Mouse (Mus musculus): ENCODE results near the gene Wdr74.
"Not testable (repeated sequence)": the region's sequence is repeated elsewhere in the genome, so short reads cannot be mapped to it uniquely, and the experiment has no call there.

The Wdr74 gene

GRCm38 (mm10) chr19:8715868-8716766 is 19.5 kb upstream of the Wdr74 start:
- no peak for DNase-seq (ENCODE audit: low spot score)

- DNase-seq (ENCODE audit: low spot score): no peak
These were observed 18.7 kb upstream of the Wdr74 start for GRCm38 (mm10) chr19:8716767-8717475.

DNA sequence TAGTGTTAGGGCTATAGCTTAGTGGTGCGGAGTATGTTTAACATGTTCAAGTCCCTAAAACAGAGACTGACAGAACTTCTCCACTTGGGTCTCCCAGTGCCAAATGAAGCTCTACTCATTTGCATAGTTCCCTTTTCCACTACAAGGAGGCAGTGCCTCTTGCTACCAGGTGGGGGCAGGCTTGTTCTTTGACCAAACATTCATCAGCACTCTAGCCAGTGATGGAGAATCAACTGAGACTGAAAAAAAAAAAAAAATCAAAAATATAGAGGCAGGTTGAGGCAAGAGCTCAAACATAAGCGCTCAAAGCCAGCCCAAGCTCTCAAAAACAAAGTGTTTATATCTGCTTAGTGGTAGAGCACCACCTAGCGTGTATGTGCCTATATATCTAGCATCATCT is 17.3 kb upstream of the Wdr74 start:
- no peak for DNase-seq (ENCODE audit: low spot score)

- not testable (repeated sequence) for DNase-seq (ENCODE audit: low spot score)
These were observed 16.6 kb upstream of the Wdr74 start for GRCm38 (mm10) chr19:8719037-8719436.

DNA sequence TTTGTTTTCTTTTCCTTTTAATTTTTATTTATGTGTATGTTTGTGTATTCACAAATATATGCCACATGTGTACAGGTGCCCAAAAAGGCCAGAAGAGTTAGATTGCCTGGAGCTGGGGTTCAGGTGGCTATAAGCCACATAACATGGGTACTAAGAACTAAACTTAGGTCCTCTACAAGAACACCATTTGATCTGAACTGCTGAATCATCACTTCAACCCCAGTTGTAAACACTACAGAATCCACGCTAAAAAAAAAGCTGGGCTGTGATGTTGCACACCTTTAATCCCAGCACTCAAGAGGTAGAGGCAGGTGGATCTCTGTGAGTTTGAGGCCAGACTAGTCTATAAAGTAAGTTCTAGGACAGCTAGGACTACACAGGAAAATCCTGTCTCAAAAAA is 14.2 kb upstream of the Wdr74 start:
- DNase-seq (ENCODE audit: low spot score): no peak

DNA sequence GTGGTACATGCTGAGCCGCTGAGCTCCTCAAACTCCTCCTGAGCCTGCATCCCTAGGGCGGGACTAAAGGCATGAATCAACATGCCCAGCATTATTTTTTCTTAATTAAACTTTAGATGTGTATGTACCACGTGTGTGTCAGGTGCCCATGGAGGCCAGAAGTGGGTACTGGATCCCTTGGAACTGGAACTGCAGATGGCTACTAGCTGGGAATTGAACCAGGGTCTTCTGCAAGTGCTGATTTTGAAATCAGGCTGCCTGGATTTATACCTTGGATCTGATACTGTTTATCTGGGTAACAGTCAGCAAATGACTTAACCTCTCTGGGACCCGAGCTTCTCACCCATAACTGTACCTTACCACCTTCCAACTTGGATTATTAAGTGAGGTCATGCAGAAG is 13.6 kb upstream of the Wdr74 start:
- no peak for DNase-seq (ENCODE audit: low spot score)

DNA sequence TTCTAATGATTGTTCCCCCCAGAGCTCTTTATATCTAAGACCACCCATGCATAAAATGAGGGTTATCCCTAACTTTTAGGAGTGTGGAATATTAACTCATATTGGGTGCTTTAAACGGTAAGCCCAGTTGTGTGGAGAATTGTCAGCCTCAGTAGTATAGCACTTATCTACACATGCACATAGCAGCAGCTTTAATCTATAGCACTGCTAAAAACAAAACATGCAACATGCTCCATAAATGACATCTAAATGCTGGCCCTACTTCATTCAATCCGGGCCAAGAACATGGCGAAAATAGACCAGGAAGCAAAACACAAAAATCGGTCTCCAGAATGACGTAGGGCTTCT is 13.1 kb upstream of the Wdr74 start:
- no peak for DNase-seq (ENCODE audit: low spot score)

- peak; percentile 96 for DNase-seq (ENCODE audit: low spot score)
These were observed 12.6 kb upstream of the Wdr74 start, which contains the start of gene Slc3a2 for GRCm38 (mm10) chr19:8722907-8723573. Slc3a2 (minus strand) TSS chr19:8723369.

- DNase-seq (ENCODE audit: low spot score): no peak
These were observed 11.9 kb upstream of the Wdr74 start for GRCm38 (mm10) chr19:8723574-8724346.

DNA sequence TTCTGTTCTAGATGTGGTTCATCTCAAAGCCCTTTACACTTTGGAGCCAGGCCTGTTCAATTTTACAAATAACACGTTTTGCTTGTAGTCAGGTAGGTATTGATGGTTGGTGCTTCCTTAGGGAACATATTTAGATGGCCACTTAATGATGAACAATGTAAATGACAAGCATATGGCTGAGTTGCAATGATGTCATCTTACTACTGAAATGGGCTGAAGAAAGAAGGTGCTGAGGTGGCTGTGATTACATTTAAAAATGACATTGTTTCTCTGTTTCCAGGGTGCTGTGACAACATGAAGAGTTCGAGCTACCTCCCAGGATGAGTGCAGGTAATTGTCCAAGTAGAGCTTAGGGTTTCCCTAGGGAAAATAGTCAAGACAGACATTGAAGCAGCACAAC is 11.2 kb upstream of the Wdr74 start:
- no peak for DNase-seq (ENCODE audit: low spot score)

DNA sequence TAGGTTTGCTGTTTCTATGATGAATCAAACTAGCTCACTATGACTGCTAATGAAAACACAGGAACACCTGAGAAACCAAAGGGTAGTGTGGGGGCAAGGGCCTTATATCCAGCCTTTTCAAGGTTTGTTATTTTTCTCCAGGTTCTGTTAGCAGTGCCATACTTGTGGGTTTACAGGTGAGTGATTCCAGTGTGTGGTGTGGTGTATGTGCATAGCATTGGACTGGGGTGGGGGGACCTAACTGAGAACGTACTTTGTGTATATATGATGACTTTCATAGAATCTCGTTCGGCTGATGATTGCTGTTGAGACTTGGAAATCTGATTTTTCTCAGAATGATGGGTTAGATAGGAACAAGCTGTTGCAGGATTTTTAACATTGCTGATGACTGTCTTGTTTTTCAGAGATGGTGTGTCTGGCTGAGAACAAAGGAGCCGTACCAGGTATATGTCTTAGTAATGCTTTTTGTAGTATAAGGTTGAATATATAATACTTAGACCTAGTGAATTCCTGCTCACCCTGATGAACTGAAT is 10.5 kb upstream of the Wdr74 start:
- DNase-seq (ENCODE audit: low spot score): no peak

- DNase-seq (ENCODE audit: low spot score): no peak
These were observed 8.8 kb upstream of the Wdr74 start for GRCm38 (mm10) chr19:8726609-8727390.

GRCm38 (mm10) chr19:8727495-8728114 is 8.0 kb upstream of the Wdr74 start:
- DNase-seq (ENCODE audit: low spot score): no peak

GRCm38 (mm10) chr19:8728335-8729099 is 7.1 kb upstream of the Wdr74 start:
- DNase-seq (ENCODE audit: low spot score): not testable (repeated sequence)

GRCm38 (mm10) chr19:8734334-8734733 is 1.3 kb upstream of the Wdr74 start:
- no peak for DNase-seq (ENCODE audit: low spot score)

- no peak for DNase-seq (ENCODE audit: low spot score)
These were observed 487 bp downstream of the Wdr74 start for GRCm38 (mm10) chr19:8736160-8736467.

DNA sequence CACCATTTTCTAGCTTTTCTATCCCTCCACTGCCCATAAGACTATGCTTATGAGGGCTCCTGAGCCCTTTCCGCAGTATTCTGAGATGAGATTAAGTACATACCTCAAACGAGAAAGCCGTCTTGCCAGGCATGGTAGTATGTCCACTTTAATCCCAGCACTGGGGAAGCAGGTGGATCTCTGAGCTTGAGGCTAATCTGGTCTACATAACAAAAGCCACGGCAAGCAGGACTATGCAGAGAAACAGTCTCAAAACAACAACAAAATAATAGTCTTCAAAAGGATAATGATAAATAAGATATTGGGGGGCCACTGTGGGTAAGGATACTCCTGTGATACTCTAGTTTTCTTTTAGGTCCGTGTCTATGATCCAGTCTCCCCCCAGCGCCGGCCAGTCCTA is 3.3 kb downstream of the Wdr74 start:
- DNase-seq (ENCODE audit: low spot score): no peak

DNA sequence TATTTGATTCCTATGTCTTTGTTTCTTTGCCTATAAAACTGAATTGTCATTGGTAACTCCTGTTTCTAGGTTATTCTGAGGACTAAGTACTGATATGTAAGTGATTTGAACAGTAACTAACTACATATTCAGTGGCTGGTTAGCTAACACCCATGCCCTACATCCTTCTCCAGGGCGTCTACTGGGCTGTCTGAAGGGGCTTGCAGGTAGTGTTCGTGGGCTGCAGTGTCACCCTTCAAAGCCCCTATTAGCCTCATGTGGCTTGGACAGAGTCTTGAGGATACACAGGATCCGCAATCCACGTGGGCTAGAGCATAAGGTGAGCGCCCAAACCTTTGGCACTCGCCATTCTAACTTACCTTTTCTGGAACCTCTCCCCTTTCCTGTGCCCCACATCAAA is 4.0 kb downstream of the Wdr74 start:
- no peak for DNase-seq (ENCODE audit: low spot score)

- peak; percentile 33 for DNase-seq (ENCODE audit: low spot score)
These were observed 5.0 kb downstream of the Wdr74 start, which contains the start of gene 1700092M07Rik for GRCm38 (mm10) chr19:8740603-8741002. 1700092M07Rik (plus strand) TSS chr19:8740718.

All from testis, postnatal 14 days (tissue).